Mouse (Mus musculus) forebrain, embryonic 12.5 days (tissue): Measurements from ENCODE around the gene Rsph6a. TPM values are rescaled to one million over a fixed set of nuclear protein-coding genes. Genes with fewer than 3 reads are reported as not detected.
A peak's percentile ranks its signal among the peaks of the same experiment; 100 is the strongest.

Source experiments
- ATAC-seq: fragments of 200-750 bp; cut with Nextera tagmentation; 2 replicates; pipeline ENCODE4 v1.8.0; 2017; ENCODE audit warnings: moderate TSS enrichment; ENCODE audit not compliant: low FRiP score
- H3K27ac ChIP-seq: fragments of 300-500 bp; sonication (generic); 2 replicates; pipeline ENCODE4 v1.5.1; 2016; ENCODE audit warnings: mild to moderate bottlenecking
- H3K27me3 ChIP-seq: fragments of 300-500 bp; sonication (generic); 2 replicates; pipeline ENCODE4 v1.6.1; 2016; ENCODE audit warnings: mild to moderate bottlenecking
- H3K36me3 ChIP-seq: fragments of 300-500 bp; sonication (generic); replicated peaks from 2 replicates; pipeline ENCODE4 v1.6.1; 2016; ENCODE audit warnings: mild to moderate bottlenecking
- H3K4me1 ChIP-seq: fragments of 300-500 bp; sonication (generic); 2 replicates; pipeline ENCODE4 v1.6.1; 2016
- H3K4me2 ChIP-seq: fragments of 300-500 bp; sonication (generic); 2 replicates; pipeline ENCODE4 v1.6.1; 2016; ENCODE audit warnings: mild to moderate bottlenecking, moderate library complexity
- H3K4me3 ChIP-seq: fragments of 300-500 bp; sonication (generic); replicated peaks from 2 replicates; pipeline ENCODE4 v1.5.1; 2016; ENCODE audit warnings: mild to moderate bottlenecking
- H3K9ac ChIP-seq: fragments of 300-500 bp; sonication (generic); 2 replicates; pipeline ENCODE4 v1.6.1; 2016; ENCODE audit warnings: mild to moderate bottlenecking
- H3K9me3 ChIP-seq: fragments of 300-500 bp; sonication (generic); 2 replicates; pipeline ENCODE4 v1.6.1; 2016
- WGBS: fragments of 180-500 bp; shearing (Covaris S2); methylation state at CpG from one replicate; pipeline ENCODE4 v1.1.7; 2016; 5-methylcytosine and 5-hydroxymethylcytosine counted together
- polyA plus RNA-seq: library from polyadenylated mRNA; unstranded; fragments of >200 nt; fragmentation: Nextera tagmentation; extraction: Ambion mirVana; gene quantifications from 2 replicates; pipeline ENCODE4 v1.2.1, GENCODE M21; 2016

Rsph6a gene
- polyA plus RNA-seq, 1 experiment from 2014 or later = not detected

DNA sequence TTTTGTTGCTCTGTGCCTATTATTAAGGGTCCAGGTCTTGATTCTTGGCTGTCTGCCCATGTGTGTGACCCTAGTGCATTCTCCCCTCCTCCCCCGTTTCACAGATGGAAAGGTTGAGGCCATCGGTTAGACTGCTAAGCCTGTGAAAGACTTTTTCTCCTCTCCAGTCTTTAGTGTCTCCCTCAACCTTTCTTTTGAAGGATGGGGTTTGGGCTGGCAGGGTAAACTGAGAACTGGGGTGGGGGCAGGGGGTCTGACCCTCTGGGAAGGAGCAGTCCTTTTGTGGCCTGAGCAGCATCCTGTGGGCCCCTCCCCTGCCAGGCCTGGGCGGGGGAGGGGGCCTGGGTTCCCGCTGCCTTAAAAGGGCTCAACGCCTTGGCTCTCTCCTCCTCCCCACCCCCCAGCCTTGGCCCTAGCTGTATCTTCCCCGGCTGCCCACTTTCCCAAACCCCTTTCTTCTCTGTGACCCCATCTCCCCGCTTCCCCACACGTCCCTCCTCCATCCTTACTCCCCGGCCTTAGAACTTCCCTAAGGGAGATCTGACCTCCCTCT, 30.5 kb downstream of the Rsph6a start:
- Histone ChIP-seq H3K27ac (0 out of 2 replicates have a peak overlapping the region, but pooled peaks have one; percentile 13), H3K27me3 (peaks cover 16% of the 10 kb centered on the region; the same call in 1 of the 2 replicates), H3K36me3 (peaks cover 74% of the 10 kb centered on the region), H3K9ac (no peak overlapping the region; the same call in 1 of the 2 replicates), H3K4me1 (peaks cover 31% of the 10 kb centered on the region), H3K9me3 (no peaks in the 10 kb centered on the region), H3K4me2 (no peak overlapping the region), H3K4me3 (no peak overlapping the region)
- 23% methylated on average over 9 of the region's 9 CpGs for WGBS
- ATAC-seq = no peak

DNA sequence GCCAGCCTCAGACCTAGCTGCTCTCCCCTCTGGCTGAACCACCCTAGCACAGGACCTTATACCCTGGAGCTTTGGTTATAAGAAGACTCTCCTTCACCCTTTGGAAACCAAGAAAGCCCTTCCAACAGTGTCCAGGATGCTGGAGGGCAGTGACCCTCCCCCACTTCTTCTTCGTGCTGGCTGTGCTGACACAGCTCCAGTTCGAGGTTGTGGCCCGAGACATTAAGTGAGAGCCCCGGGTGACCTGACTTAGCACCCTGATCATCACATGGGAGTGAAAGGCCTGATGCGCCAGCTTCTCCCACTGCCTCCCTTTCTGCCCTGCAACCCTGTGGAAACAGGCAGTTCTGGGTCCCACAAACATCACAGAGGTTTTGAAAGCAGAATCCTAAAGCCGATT, 31.0 kb downstream of the Rsph6a start:
- Histone ChIP-seq H3K36me3 (peaks cover 73% of the 10 kb centered on the region), H3K27me3 (peaks cover 16% of the 10 kb centered on the region), H3K4me3 (no peak overlapping the region), H3K9ac (no peak overlapping the region; the same call in 1 of the 2 replicates), H3K27ac (0 out of 2 replicates have a peak overlapping the region, but pooled peaks have one; percentile 13), H3K4me1 (peaks cover 31% of the 10 kb centered on the region), H3K9me3 (no peaks in the 10 kb centered on the region), H3K4me2 (no peak overlapping the region)
- ATAC-seq = no peak
- WGBS = 11% methylated on average over 6 of the region's 6 CpGs

DNA sequence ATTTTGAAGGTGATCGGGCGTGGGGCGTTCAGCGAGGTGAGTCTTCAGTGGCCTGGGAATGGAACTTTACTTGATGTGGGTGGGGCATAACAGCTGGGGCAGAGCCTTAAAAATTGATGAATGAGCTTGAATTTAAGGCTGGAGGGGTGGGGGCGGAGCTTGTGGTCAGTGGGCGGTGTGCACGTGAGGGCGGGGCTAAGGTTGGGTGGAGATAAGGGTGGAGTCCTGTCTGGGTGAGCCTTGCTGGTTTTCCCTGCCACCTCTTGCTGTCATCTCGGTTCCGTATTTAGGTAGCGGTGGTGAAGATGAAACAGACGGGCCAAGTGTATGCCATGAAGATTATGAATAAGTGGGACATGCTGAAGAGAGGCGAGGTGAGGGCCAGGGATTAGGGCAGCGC, 31.6 kb downstream of the Rsph6a start:
- Histone ChIP-seq H3K9ac (no peak overlapping the region), H3K27me3 (peaks cover 21% of the 10 kb centered on the region), H3K27ac (no peak overlapping the region), H3K4me3 (no peak overlapping the region), H3K9me3 (no peaks in the 10 kb centered on the region), H3K4me1 (peaks cover 32% of the 10 kb centered on the region), H3K36me3 (peaks cover 73% of the 10 kb centered on the region), H3K4me2 (no peak overlapping the region)
- whole genome bisulfite sequencing = 9% methylated on average over 14 of the region's 14 CpGs
- no peak for ATAC-seq

DNA sequence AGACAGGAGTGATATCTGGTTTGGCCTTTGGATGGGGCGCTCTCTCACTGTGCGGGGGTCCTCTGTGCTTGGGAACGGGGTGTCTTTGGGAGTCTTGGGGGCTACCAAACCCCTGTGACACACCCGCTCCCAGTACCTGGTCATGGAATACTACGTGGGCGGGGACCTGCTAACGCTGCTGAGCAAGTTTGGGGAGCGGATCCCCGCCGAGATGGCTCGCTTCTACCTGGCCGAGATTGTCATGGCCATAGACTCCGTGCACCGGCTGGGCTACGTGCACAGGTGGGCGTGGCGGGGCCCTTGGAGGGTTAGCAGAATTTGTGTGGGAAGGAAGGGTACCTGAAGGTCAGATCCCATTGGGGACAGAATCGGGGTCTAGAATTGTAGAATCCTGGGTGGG, 32.3 kb downstream of the Rsph6a start:
- Histone ChIP-seq H3K27ac (no peak overlapping the region), H3K27me3 (peaks cover 29% of the 10 kb centered on the region), H3K4me2 (no peak overlapping the region), H3K36me3 (peaks cover 70% of the 10 kb centered on the region), H3K9me3 (no peaks in the 10 kb centered on the region), H3K4me3 (no peak overlapping the region), H3K9ac (no peak overlapping the region), H3K4me1 (peaks cover 39% of the 10 kb centered on the region)
- WGBS = 54% methylated on average over 18 of the region's 18 CpGs
- ATAC-seq = no peak

DNA sequence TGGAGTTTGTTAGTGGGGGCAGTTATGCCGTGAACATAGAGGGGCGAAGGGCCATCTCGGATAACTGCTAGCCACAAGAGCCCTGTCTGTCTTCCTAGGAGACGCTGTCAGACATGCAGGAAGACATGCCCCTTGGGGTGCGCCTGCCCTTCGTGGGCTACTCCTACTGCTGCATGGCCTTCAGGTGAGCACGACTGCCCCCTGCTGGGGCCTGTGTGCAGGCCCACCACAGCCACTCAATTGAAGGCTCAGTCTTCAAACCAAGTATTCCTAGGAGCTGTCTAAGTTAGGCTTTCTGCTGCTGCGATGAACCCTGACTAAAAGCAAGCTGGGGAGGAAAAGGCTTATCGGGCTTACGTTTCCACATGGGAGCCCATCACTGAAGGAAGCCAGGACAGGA, 34.3 kb downstream of the Rsph6a start:
- H3K4me2 ChIP-seq = no peak overlapping the region
- H3K9me3 ChIP-seq = no peaks in the 10 kb centered on the region
- H3K27me3 ChIP-seq = peaks cover 36% of the 10 kb centered on the region
- H3K27ac ChIP-seq = no peak overlapping the region
- H3K9ac ChIP-seq = no peak overlapping the region
- no peak overlapping the region for H3K4me3 ChIP-seq
- H3K36me3 ChIP-seq = peaks cover 50% of the 10 kb centered on the region
- H3K4me1 ChIP-seq = peaks cover 48% of the 10 kb centered on the region
- 39% methylated on average over 10 of the region's 10 CpGs for WGBS
- ATAC-seq = no peak

DNA sequence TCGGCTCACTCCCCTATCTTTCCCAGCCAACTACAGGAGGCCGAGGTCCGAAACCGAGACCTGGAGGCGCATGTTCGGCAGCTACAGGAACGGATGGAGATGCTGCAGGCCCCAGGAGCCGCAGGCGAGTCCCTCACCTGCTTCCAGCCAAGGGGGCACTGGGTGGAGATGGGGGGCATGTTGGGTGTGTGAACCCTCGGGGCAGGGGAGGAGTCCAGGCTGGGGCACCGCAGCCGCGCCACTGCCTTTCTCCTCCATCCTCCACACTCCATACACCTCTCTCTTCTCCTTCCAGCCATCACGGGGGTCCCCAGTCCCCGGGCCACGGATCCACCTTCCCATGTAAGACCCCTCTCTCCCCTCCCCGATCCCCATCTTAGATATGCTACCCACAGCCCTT, 37.4 kb downstream of the Rsph6a start:
- Histone ChIP-seq H3K27me3 (peaks cover 24% of the 10 kb centered on the region), H3K4me2 (peak overlapping the region; percentile 95), H3K9me3 (no peaks in the 10 kb centered on the region), H3K36me3 (peaks cover 45% of the 10 kb centered on the region), H3K27ac (peak overlapping the region; percentile 82; the same call in 1 of the 2 replicates), H3K4me1 (peaks cover 54% of the 10 kb centered on the region), H3K9ac (peak overlapping the region; percentile 51), H3K4me3 (peak overlapping the region; percentile 72; the same call in 1 of the 2 replicates)
- WGBS = 25% methylated on average over 16 of the region's 17 CpGs
- no peak for ATAC-seq

DNA sequence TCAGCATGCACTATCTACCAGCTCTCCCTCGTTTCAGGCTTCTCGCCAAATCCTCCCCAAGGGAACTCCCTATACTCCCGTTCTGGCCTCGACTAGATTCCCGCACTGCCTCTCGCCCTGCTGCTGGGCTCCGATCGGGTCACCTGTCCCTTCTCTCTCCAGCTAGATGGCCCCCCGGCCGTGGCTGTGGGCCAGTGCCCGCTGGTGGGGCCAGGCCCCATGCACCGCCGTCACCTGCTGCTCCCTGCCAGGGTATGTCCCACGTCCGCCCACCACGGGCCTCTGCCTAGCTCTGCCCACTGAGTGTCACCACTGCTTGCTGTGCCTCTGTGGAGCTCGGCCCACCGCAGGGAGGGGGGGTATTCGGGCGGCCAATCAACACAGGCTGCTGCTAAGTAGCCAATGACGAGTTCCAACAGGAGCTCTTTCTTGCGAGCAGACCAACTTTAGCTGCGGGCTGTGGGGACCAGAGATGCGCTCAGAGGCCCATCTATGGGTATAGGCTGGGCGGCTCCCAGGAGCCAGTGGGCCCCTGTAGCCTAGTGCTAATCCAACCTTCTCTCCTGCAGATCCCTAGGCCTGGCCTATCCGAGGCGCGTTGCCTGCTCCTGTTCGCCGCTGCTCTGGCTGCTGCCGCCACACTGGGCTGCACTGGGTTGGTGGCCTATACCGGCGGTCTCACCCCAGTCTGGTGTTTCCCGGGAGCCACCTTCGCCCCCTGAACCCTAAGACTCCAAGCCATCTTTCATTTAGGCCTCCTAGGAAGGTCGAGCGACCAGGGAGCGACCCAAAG, 38.1 kb downstream of the Rsph6a start:
- no peaks in the 10 kb centered on the region for H3K9me3 ChIP-seq
- peaks cover 46% of the 10 kb centered on the region for H3K36me3 ChIP-seq
- H3K4me2 ChIP-seq = peak overlapping the region; percentile 95
- H3K27me3 ChIP-seq = peaks cover 23% of the 10 kb centered on the region
- peaks cover 60% of the 10 kb centered on the region for H3K4me1 ChIP-seq
- peak; percentile 73 for ATAC-seq
- peak overlapping the region; percentile 82 for H3K27ac ChIP-seq
- peak overlapping the region; percentile 72 for H3K4me3 ChIP-seq
- WGBS = 3% methylated on average over 38 of the region's 38 CpGs
- H3K9ac ChIP-seq = peak overlapping the region; percentile 51

DNA sequence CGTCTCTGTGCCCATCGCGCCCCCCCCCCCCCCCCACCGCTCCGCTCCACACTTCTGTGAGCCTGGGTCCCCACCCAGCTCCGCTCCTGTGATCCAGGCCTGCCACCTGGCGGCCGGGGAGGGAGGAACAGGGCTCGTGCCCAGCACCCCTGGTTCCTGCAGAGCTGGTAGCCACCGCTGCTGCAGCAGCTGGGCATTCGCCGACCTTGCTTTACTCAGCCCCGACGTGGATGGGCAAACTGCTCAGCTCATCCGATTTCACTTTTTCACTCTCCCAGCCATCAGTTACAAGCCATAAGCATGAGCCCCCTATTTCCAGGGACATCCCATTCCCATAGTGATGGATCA, 38.7 kb downstream of the Rsph6a start:
- ATAC-seq = peak; percentile 37; the same call in 1 of the 2 replicates
- 0% methylated on average over 14 of the region's 15 CpGs for WGBS
- Histone ChIP-seq H3K27me3 (peaks cover 23% of the 10 kb centered on the region), H3K4me3 (peak overlapping the region; percentile 72), H3K4me2 (peak overlapping the region; percentile 95), H3K4me1 (peaks cover 60% of the 10 kb centered on the region), H3K27ac (peak overlapping the region; percentile 82), H3K36me3 (peaks cover 42% of the 10 kb centered on the region), H3K9me3 (no peaks in the 10 kb centered on the region), H3K9ac (peak overlapping the region; percentile 51)

DNA sequence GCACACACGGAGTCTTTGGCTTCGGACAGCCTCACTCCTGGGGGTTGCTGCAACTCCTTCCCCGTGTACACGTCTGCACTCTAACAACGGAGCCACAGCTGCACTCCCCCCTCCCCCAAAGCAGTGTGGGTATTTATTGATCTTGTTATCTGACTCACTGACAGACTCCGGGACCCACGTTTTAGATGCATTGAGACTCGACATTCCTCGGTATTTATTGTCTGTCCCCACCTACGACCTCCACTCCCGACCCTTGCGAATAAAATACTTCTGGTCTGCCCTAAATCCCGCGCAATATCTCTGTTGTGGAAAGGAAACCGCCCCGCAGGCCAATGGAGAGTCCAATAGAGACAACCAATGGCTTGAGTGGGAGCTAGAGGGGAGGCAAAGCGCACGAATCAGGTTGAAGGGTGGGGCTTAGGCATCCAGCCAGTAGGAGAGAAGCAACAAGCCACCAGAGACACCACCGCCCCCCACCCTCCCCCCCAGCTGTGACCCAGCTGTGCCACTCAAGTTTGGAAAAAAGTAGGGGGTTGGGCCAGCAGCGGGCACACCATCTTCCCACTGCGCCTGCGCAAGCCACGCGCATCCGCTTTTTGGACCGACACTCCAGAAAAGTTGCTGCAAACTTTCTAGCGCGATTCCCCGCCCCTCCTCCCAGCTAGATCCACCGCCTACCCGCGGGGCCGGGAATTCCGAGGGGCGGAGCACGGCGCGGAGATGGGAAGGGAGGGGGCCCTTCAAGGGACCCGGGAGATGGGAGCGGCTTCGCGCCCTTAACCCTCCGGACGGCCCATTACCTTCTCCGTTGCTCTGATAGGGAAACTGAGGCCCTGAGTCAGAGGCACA, 39.3 kb downstream of the Rsph6a start:
- Histone ChIP-seq H3K4me3 (peak overlapping the region; percentile 72), H3K36me3 (peaks cover 36% of the 10 kb centered on the region), H3K9me3 (no peaks in the 10 kb centered on the region), H3K27ac (peak overlapping the region; percentile 95), H3K4me2 (peak overlapping the region; percentile 95), H3K9ac (peak overlapping the region; percentile 91), H3K27me3 (peaks cover 23% of the 10 kb centered on the region), H3K4me1 (peaks cover 60% of the 10 kb centered on the region)
- peak; percentile 80 for ATAC-seq
- WGBS = under 1% methylated on average over 45 of the region's 45 CpGs

DNA sequence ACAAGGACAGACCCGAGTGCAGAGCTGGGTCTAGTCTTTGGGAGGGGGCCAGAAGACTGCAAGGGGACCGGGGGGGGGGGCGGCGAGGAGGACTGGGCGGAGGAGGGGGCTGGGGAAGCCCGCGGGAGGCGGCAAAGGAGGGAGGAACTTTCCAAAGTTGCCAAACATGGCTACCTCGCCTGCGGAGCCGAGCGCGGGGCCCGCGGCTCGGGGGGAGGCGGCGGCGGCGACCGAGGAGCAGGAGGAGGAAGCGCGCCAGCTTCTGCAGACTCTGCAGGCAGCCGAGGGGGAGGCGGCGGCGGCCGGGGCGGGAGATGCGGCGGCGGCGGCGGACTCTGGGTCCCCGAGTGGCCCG, 40.0 kb downstream of the Rsph6a start, which contains the start of gene Six5:
Gene Six5, plus strand, starts transcription at position 124 of the 355 bp plus-strand sequence.
- H3K9ac ChIP-seq = peak within 1 kb of the TSS; percentile 91
- 2% methylated on average over 28 of the region's 36 CpGs for WGBS
- no peak for ATAC-seq
- peak within 1 kb of the TSS; percentile 95 for H3K27ac ChIP-seq
- H3K4me1 ChIP-seq = peaks cover 60% of the 10 kb centered on the region
- peak within 1 kb of the TSS; percentile 95 for H3K4me2 ChIP-seq
- H3K4me3 ChIP-seq = peak within 1 kb of the TSS; percentile 72
- peaks cover 31% of the 10 kb centered on the region for H3K36me3 ChIP-seq
- H3K9me3 ChIP-seq = no peaks in the 10 kb centered on the region
- peaks cover 23% of the 10 kb centered on the region for H3K27me3 ChIP-seq

DNA sequence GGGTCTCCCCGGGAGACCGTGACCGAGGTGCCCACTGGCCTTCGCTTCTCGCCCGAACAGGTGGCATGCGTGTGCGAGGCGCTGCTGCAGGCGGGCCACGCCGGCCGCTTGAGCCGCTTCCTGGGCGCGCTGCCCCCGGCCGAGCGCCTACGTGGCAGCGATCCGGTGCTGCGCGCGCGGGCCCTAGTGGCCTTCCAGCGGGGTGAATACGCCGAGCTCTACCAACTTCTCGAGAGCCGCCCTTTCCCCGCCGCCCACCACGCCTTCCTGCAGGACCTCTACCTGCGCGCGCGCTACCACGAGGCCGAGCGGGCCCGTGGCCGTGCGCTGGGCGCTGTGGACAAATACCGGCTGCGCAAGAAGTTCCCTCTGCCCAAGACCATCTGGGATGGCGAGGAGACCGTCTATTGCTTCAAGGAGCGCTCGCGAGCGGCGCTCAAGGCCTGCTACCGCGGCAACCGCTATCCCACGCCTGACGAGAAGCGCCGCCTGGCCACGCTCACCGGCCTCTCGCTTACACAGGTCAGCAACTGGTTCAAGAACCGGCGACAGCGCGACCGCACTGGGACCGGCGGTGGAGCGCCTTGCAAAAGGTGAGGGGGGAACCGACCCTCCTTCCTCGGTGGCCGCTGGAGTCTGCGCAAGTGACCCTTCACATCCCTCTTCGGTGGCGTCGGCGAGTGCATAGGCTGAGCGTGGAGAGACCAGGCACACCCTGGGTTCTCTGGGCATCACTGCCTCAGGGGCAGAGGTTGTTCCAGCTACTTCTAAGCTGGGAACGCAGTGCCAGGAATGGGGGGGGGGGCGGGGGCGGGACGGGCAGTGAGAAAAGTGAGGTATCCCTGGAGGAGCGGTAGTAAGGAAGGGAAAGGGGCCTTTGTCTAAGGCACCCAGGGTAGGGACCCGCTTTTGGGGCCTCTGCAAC, 40.6 kb downstream of the Rsph6a start:
- Histone ChIP-seq H3K27ac (peak overlapping the region; percentile 95), H3K27me3 (peaks cover 23% of the 10 kb centered on the region), H3K4me3 (peak overlapping the region; percentile 72), H3K4me2 (peak overlapping the region; percentile 95), H3K9ac (peak overlapping the region; percentile 91), H3K9me3 (no peaks in the 10 kb centered on the region), H3K4me1 (peaks cover 60% of the 10 kb centered on the region), H3K36me3 (peaks cover 25% of the 10 kb centered on the region)
- 0% methylated on average over 81 of the region's 87 CpGs for WGBS
- no peak for ATAC-seq
